Mouse (Mus musculus) megakaryocyte, embryonic 14.5 days (primary cell): Measurements from ENCODE around the gene Hist2h3b.

Experiments
- FLI1 ChIP-seq: IDR thresholded peaks from 2 replicates; pipeline ENCODE4 v1.6.1; 2012; ENCODE audit warnings: low read length, inconsistent platforms, mixed read lengths
- GATA1 ChIP-seq: IDR thresholded peaks from 3 replicates; pipeline ENCODE4 v1.6.1; 2012; ENCODE audit warnings: mixed read lengths, low read length, inconsistent platforms, borderline replicate concordance

- TF ChIP-seq GATA1: no peak
- no peak for TF ChIP-seq FLI1
These were observed 9.6 kb downstream of the Hist2h3b start for GRCm38 (mm10) chr3:96277800-96278624.
